Mouse (Mus musculus) B cell, adult 2 months (primary cell): ENCODE results near the gene Anapc13.

Source experiments
- DNase-seq, 2 experiments: peaks; one replicate each; pipeline ENCODE4 v3.0.0; 2022

Anapc13 gene

GRCm38 (mm10) chr9:102625983-102626838, at the start of gene Anapc13, which contains the start of gene Cep63:
Gene Anapc13 (plus strand): TSS chr9:102626296.
Gene Cep63 (minus strand): TSS chr9:102626534.
- DNase-seq = peak; percentile 98

DNA sequence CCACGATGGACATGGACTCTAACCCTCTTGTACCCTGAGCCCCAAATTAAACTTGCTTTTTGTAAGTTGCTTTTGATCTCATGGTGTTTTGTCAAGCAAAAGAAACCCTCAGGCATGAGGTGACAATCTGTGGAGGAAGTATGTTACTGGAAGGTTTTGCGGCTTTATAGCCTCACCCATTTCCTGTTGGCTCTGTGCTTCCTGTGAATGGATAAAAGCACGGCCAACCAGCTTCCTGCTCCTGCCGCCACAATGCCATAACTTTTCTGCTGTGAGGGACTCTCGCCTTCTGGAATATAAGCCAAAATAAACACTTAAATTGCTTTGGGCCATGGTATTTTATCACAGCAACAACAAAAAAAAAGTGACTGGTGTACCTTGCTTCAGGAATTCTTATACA, 48.6 kb upstream of the Anapc13 start:
- no peak for DNase-seq

DNA sequence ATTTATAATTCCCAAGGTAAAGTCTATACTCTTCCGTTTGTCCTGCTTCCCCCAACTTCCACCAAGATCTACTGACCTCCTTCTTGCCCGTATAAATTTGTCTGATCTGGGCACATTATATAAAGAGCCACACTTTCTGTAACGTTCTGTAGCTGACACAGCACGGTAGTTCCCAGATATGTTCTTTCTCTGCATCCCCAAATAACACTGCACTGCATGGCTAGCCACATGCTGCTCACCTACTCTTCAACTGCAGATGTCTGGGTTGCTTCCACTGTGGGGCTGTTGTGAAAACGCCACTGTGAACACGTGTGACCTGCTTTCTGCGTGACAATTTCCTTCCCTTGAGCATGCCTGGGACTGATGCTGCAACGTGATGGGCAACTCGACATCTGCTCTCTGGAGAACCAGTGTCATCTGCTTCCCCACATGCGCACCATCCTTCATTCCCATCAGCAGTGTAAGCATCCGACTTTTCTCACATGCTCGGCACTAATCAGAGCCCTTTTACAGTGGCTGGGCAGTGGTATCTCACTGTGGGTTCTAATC, 44.1 kb upstream of the Anapc13 start:
- no peak for DNase-seq

- DNase-seq = no peak
These were observed 38.7 kb upstream of the Anapc13 start for GRCm38 (mm10) chr9:102587347-102587746.

- no peak for DNase-seq
These were observed 31.3 kb upstream of the Anapc13 start for GRCm38 (mm10) chr9:102594667-102595393.

DNA sequence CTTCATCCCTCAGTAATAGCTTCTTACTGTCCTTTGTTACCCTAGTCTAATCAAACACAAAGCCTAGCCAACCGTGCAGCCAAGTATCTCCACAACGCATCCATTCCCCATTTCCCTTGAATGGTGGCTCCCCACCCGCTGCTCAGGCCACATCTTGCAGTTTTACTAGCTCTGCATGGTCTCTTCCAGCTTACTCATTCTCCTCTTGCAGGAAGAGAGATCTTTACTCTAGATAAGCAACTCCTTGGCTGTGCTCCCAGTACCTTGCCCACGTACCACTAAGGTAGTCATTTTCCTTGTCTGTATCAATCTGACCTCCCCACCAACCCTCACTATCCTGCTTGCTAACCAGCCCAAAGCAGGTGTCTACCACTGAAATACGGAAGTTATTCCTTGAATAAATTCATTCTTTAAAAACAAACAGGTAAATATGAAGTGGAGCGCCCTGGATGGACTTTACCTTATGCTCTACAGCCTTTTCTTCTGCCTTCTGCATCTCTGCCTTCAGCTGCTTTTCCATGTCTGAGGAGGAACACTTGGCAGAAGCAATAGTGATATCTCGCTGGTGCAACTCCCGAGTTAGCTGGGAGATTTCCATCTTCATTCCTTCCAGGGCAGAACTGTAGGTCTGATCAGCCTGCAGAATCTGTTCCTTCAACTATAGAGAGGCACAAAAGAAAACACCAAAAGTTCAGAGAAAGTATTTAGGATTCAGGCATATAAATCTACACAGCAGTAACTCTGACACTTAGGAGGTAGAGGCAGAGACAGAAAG, 30.2 kb upstream of the Anapc13 start:
- no peak for DNase-seq

DNA sequence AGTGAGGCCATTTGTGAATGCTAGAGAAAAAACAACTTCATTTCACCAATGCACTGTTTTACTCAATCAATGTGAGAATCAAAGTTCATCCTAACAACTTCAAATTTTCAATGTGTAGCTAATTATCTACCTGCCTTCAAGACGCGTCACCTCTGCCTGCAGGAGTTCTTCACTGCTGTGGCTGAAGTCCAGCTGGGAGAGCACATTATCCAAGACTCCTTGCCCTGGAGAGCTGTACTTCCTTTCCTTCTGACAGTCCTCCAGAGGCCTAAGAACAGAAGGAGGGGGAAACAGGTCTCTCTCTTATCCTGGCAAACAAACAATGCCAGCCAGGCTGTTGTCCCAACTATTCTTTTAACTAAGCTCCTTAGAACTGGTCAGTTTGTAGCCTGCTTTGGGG, 24.9 kb upstream of the Anapc13 start:
- no peak for DNase-seq

DNA sequence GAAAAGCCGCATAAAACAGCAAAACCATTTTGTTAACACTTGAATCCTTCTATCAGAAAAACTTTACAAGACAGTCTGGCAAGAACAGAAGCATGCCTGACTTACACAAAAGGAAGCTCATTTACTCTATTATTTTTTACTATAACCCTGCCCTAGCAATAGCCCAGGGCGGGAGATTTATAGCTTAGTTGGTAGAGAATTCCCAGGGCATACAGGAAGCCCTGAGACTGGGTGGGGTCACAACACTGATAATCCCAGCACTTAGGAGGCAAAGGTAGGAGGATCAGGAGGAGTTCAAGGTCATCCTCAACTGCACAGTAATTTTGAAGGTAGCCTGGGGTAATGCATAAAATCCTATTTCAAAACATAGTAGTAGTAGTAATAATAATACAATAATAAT, 24.4 kb upstream of the Anapc13 start:
- DNase-seq = no peak

- DNase-seq = no peak
These were observed 20.9 kb upstream of the Anapc13 start for GRCm38 (mm10) chr9:102605162-102605561.

DNA sequence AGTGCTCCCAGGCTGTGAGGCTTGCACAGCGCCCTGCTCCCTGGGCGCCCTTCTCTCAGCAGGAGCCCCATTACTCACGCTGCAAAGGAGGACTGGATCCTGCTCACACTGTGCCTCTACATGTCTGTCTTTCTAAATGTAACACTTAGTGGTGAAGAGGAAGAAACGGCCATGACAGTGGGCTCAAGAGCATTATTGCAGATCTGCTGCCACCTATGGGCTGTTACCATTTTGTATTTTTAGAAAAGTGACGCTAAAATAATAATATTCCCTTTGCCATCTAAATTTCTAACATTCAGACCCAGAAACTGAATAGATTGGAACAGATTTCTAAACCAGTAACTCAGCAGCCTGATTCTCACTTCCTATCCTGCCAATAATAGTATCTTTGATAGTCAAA, 18.6 kb upstream of the Anapc13 start:
- no peak for DNase-seq

DNA sequence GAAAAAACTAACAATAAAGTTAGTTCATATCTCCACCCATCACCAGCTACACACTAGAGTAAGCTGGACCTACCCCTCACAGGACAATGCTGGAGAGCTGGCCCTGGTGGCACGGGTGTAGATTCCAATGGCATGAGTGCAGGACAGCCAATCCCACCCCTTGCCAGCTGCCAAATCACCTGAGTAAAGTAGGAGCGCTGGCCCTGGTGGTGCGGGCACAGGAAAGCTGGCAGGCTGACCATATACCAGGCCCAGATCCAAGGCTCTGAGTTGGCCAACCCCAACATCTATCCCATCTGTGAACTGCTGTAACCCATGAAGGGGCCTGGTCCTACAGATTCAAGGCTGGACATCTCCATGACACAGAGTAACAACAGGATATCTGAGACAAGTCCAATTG, 16.9 kb upstream of the Anapc13 start:
- no peak for DNase-seq

DNA sequence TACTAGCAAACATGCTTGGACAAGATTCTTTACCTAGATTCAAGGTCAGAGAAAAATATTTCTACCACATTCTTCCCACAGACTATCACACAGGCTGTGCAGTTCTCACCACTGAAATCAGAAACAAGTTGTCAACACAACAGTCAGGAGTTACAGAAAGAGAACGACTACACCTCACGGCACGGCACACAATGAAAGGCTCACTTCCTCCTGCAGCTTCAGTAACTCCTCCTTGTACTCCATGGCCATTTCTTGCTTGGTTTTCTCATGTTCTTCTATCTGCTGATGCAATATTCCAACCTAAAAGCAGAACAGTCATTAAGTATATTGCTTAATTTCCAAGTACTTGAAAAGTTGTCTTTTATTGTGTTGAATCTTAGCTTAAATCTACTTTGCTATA, 11.0 kb upstream of the Anapc13 start:
- DNase-seq = no peak

- DNase-seq = no peak
These were observed 9.8 kb upstream of the Anapc13 start for GRCm38 (mm10) chr9:102616267-102616666.

DNA sequence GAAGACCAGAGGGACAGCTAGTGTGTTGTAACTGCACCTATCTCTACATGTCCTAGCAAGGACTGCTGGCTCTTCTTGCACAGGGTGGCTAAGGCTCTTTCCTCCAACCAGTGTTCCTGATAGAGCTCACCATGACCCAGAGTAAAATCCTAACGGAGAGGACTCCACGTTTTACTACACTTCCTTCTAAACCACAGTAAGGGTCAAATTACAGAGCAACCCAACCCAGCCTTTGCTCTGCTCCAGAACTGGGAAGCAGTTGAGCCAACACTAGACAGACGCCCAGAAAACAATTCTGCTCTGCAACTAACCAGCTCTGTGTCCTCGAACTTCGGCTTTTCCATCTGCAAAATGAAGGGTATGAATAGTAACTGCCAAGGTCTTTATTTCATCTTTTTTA, 4.7 kb upstream of the Anapc13 start:
- no peak for DNase-seq

DNA sequence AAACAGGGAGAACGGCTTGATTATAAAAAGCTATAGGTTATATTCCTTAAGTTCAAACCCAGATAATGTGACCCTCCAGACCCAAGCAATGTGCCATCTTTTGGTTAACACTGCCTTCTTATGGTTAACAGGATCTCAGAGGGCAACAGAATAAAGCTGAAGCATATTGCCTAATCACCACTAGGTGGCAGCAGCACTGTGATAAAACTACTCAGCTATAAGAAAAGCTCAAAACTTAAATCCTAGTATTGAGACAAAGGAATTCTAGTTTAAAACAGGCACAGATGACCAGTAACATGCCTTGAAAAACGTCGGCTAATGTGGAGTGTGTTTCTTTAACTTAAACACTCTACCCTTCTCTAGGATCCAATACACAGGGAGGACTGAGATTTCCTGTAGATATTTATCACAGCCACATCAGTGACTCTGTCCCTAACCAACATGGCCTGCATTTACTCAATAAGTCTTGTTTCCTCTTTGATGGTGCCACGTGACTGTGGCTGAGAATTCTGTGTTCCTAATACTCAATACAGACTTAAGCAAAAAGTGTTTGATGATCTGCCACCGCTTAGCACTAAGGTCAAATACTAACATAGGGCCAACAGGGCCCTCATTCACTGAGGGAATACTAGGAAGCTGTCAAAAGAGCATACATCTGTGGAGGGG, 3.8 kb upstream of the Anapc13 start:
- DNase-seq = peak; percentile 64 to 72

- DNase-seq = no peak
These were observed 3.2 kb upstream of the Anapc13 start for GRCm38 (mm10) chr9:102622876-102623275.

DNA sequence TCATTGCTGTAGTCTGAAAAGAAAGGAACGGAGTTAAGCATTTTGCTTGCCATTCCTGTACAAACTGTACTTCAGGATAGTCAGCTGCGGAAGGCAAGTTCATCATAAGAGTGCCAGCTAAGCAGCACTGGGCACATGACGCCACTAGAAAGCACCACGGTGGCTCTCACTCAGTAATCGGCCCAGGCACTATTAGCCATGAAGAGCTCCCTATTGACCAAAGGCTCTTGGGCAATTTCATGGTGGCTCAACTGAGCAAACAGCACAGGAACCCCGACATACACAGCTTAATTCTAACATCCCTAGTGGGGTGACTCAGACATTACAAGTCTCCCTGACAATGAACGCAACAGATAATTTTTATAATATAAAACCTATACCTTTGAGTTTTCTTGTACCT, 2.5 kb upstream of the Anapc13 start:
- DNase-seq = no peak

DNA sequence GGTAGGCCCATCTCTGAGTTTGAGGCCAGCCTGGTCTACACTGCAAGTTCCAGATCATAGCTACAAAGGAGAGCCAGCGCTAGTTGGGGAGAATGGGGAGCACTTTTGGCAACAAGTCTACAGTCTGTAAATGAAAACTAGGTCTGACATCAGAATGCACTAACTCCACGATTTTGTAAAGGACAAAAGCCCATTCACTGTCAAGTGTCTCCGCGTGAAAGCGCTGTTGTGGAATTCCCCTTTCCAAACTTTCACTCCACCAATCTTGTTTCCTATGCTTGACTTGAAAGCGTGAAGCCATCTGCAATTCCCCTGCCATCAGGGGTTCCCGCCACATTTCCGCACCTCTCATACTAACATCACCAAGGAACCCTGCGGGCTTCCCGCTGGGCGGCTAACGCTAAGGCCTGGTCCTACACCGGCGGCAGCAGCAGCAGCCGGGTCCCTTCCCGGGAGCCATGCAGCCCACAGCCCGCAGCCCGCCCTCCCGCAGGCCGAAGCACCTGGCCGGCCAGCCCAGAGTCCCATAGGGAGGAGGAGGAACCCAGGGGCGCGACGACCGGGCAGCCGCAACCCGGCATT, 604 bp upstream of the Anapc13 start:
- DNase-seq = no peak

GRCm38 (mm10) chr9:102626839-102627225, 736 bp downstream of the Anapc13 start:
- DNase-seq = no peak

DNA sequence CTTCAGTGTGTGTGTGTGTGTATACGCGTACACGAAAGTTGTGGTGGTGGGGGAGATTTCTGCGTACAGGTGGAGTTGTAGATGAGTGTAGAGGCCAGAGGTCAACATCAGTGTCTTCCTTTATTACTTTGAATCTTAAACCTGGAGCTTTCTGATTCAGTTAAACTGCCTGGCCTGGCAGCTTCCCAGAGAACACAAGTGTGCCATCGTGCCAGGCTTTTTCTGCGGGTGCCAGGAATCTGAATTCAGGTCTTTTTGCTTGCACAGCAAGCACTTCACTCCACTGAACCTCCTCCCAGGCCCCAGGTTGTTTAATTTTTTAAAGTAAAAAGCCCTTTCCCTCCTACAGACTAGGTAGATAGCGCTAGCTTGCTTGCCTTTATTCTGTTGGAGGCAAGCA, 1.3 kb downstream of the Anapc13 start:
- no peak for DNase-seq

DNA sequence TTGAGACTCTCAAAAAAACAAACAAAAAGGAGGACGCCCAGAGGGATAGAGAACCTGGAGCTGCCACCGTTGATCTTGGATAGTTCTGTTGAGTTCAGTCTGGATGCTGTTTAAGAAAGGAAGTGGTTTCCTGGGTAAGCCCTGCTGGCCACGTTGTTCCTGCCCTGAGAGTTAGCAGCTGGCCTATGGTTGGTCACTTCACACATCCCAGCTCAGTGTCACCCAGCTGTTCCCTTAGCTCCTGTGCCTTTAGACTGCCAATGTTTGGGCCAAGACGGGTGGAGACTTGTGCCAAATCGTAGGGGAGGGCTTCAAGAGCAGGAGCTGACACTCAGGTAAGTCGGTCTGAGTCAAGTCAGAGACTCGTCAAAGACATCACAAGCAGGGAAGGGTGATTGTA, 3.0 kb downstream of the Anapc13 start:
- DNase-seq = no peak

- DNase-seq = no peak
These were observed 5.6 kb downstream of the Anapc13 start for GRCm38 (mm10) chr9:102631589-102632147.
